Mouse (Mus musculus): ENCODE results near the gene Ddx31. TPM values are rescaled to one million over a fixed set of nuclear protein-coding genes. Genes with fewer than 3 reads are reported as not detected.

Ddx31 gene
- polyA plus RNA-seq, 1 experiment from 2014 or later, result 17.5 TPM

- no peak for DNase-seq (ENCODE audit: low spot score)
Measured at GRCm38 (mm10) chr2:28910877-28911276, 70.7 kb downstream of the Ddx31 start.

- no peak for DNase-seq (ENCODE audit: low spot score)
Measured at GRCm38 (mm10) chr2:28911331-28912038, 71.3 kb downstream of the Ddx31 start.

- DNase-seq (ENCODE audit: low spot score), result no peak
Measured at GRCm38 (mm10) chr2:28912039-28912700, 72.0 kb downstream of the Ddx31 start.

GRCm38 (mm10) chr2:28912961-28913360 lies 72.8 kb downstream of the Ddx31 start:
- no peak for DNase-seq (ENCODE audit: low spot score)

- DNase-seq (ENCODE audit: low spot score), result no peak
Measured at GRCm38 (mm10) chr2:28914121-28914520, 73.9 kb downstream of the Ddx31 start.

GRCm38 (mm10) chr2:28915104-28915738 lies 75.0 kb downstream of the Ddx31 start:
- no peak for DNase-seq (ENCODE audit: low spot score)

GRCm38 (mm10) chr2:28915768-28916512 lies 75.7 kb downstream of the Ddx31 start:
- peak; percentile 85 for DNase-seq (ENCODE audit: low spot score)

- DNase-seq (ENCODE audit: low spot score), result no peak
Measured at GRCm38 (mm10) chr2:28916513-28916865, 76.3 kb downstream of the Ddx31 start, which contains the start of gene Barhl1. Gene Barhl1 (minus strand): TSS chr2:28916668.

GRCm38 (mm10) chr2:28917156-28917517 lies 76.9 kb downstream of the Ddx31 start:
- DNase-seq (ENCODE audit: low spot score), result no peak

- no peak for DNase-seq (ENCODE audit: low spot score)
Measured at GRCm38 (mm10) chr2:28917518-28918361, 77.5 kb downstream of the Ddx31 start.

- DNase-seq (ENCODE audit: low spot score), result no peak
Measured at GRCm38 (mm10) chr2:28919001-28919400, 78.8 kb downstream of the Ddx31 start.

- DNase-seq (ENCODE audit: low spot score), result peak; percentile 27
Measured at GRCm38 (mm10) chr2:28923912-28924311, 83.7 kb downstream of the Ddx31 start.

GRCm38 (mm10) chr2:28930571-28930970 lies 90.4 kb downstream of the Ddx31 start:
- no peak for DNase-seq (ENCODE audit: low spot score)

GRCm38 (mm10) chr2:28938997-28939396 lies 98.8 kb downstream of the Ddx31 start:
- no peak for DNase-seq (ENCODE audit: low spot score)

- no peak for DNase-seq (ENCODE audit: low spot score)
Measured at GRCm38 (mm10) chr2:28943666-28944516, 103.7 kb downstream of the Ddx31 start.

GRCm38 (mm10) chr2:28945388-28945787 lies 105.2 kb downstream of the Ddx31 start:
- DNase-seq (ENCODE audit: low spot score), result no peak

GRCm38 (mm10) chr2:28946312-28946711 lies 106.1 kb downstream of the Ddx31 start:
- no peak for DNase-seq (ENCODE audit: low spot score)

- no peak for DNase-seq (ENCODE audit: low spot score)
Measured at GRCm38 (mm10) chr2:28952981-28953380, 112.8 kb downstream of the Ddx31 start.

GRCm38 (mm10) chr2:28954595-28954994 lies 114.4 kb downstream of the Ddx31 start:
- no peak for DNase-seq (ENCODE audit: low spot score)
